Comparison of ENCODE assay signal across 26 mouse cellular contexts in genomic region chr17:15009088-15009487, GRCm38 (mm10). TPM values are rescaled to one million over a fixed set of nuclear protein-coding genes. Genes with fewer than 3 reads are reported as not detected.
A peak's percentile ranks its signal among the peaks of the same experiment; 100 is the strongest.
DNase-seq lines count a peak whose midpoint lies in the region; ATAC-seq and TF ChIP-seq lines count a peak whose summit lies in the region.
"Not testable (repeated sequence)": the region's sequence is repeated elsewhere in the genome, so short reads cannot be mapped to it uniquely, and the experiment has no call there.
"Had no signal": no experiment of that assay in that cellular context is flagged by ENCODE, and none has a peak within 500 bp of the region (broad histone marks: within the 10 kb centered on the region; RNA-seq: fewer than 3 reads in every experiment).

No protein-coding gene starts in this region.

- TF ChIP-seq CTCF in Patski (IDR thresholded peaks at IDR 0.05); intestine, postnatal 0 days (IDR thresholded peaks at IDR 0.05; ENCODE audit: low read depth): not testable (repeated sequence)

- CTCF ChIA-PET in Patski (lab: Charles Lee), result not testable (repeated sequence)

- WGBS in forebrain, embryonic 11.5 days, result no CpG with 5 or more reads among the region's 3 CpGs
- no CpG with 5 or more reads among the region's 3 CpGs for WGBS in intestine, postnatal 0 days
- WGBS in liver, embryonic 15.5 days (ENCODE audit: insufficient replicate concordance), result no CpG with 5 or more reads among the region's 3 CpGs

- not testable (repeated sequence) for H3K9me3 ChIP-seq in forebrain, embryonic 11.5 days (ENCODE audit: control insufficient read depth, low read length); intestine, postnatal 0 days (ENCODE audit: control insufficient read depth); liver, embryonic 15.5 days (replicated peaks)

- H3K27ac ChIP-seq in forebrain, embryonic 11.5 days (ENCODE audit: low read depth, low read length); intestine, postnatal 0 days (ENCODE audit: low read depth, low read length); liver, embryonic 15.5 days (replicated peaks): not testable (repeated sequence)

- POLR2A ChIA-PET in Patski (lab: Charles Lee), result not testable (repeated sequence)

- not testable (repeated sequence) for H3K9ac ChIP-seq in forebrain, embryonic 11.5 days (ENCODE audit: low read length); intestine, postnatal 0 days (ENCODE audit: low read depth, low read length); liver, embryonic 15.5 days

- ATAC-seq in Patski, result peak; percentile 73
- ATAC-seq in forebrain, embryonic 11.5 days (replicated peaks; ENCODE audit: low FRiP score), result 0 out of 2 replicates have a peak, but pooled peaks have one; percentile 7
- peak; percentile 72 to 73 for ATAC-seq in hematopoietic stem cell, adult 5-6 weeks (replicated peaks in 1 of 2; ENCODE audit: insufficient read depth in 1 of 2, low FRiP score in 2 of 2, low TSS enrichment in 1 of 2, low read depth in 1 of 2, poor library complexity in 2 of 2, severe bottlenecking in 2 of 2)
- ATAC-seq in intestine, postnatal 0 days, result peak; percentile 39
- ATAC-seq in liver, embryonic 15.5 days (ENCODE audit: insufficient read depth), result 0 out of 2 replicates have a peak, but pooled peaks have one; percentile 11
- ATAC-seq in megakaryocyte progenitor cell, adult 5-6 weeks (replicated peaks; ENCODE audit: poor library complexity), result peak; percentile 73
- ATAC-seq in neutrophil, adult 5-6 weeks (ENCODE audit: extremely low read depth, insufficient number of reproducible peaks, low FRiP score, poor library complexity, severe bottlenecking), result peak; percentile 76

- not testable (repeated sequence) for H3K4me2 ChIP-seq in forebrain, embryonic 11.5 days (ENCODE audit: low read depth, low read length, severe bottlenecking); intestine, postnatal 0 days (replicated peaks; ENCODE audit: low read depth); liver, embryonic 15.5 days

- in situ Hi-C loops in Patski (cut with MboI; ENCODE audit: low pct_unique_long_range_greater_than_20kb), result not testable (repeated sequence)

- not testable (repeated sequence) for H3K27me3 ChIP-seq in Patski; forebrain, embryonic 11.5 days (ENCODE audit: control insufficient read depth, insufficient read depth, low read length); intestine, postnatal 0 days (replicated peaks; ENCODE audit: control insufficient read depth, insufficient read depth, low read length); liver, embryonic 15.5 days

- H3K4me3 ChIP-seq in forebrain, embryonic 11.5 days (ENCODE audit: low read depth, low read length); intestine, postnatal 0 days (ENCODE audit: low read depth, low read length); liver, embryonic 15.5 days (replicated peaks): not testable (repeated sequence)

- H3K36me3 ChIP-seq in forebrain, embryonic 11.5 days (ENCODE audit: control insufficient read depth, insufficient read depth, low read length); intestine, postnatal 0 days (ENCODE audit: control insufficient read depth, insufficient read depth); liver, embryonic 15.5 days (replicated peaks): not testable (repeated sequence)

- H3K4me1 ChIP-seq in forebrain, embryonic 11.5 days (replicated peaks; ENCODE audit: control insufficient read depth, insufficient read depth, low read length); intestine, postnatal 0 days (replicated peaks; ENCODE audit: control insufficient read depth, insufficient read depth, low read length); liver, embryonic 15.5 days (replicated peaks): not testable (repeated sequence)

- not testable (repeated sequence) for DNase-seq in Patski (ENCODE audit: low read depth, low spot score); forebrain, embryonic 11.5 days (ENCODE audit: low spot score)

RNA-seq across cellular contexts. Expression of gene Gm3435, which starts 0.9 kb away (rescaled TPM):
- 4.1 TPM for polyA plus RNA-seq in Patski (2021)
- polyA plus RNA-seq in forebrain, embryonic 11.5 days (2014; fragmentation: Nextera tagmentation; extraction: Ambion mirVana), result 6.7 and 9.2 TPM in 2 replicates
- 3.0 TPM in 2 replicates for total RNA-seq in hematopoietic stem cell, adult 5-6 weeks (2017)
- polyA plus RNA-seq in intestine, postnatal 0 days (2015; fragmentation: Nextera tagmentation; extraction: Ambion mirVana), result 3.6 and 5.8 TPM in 2 replicates
- 2.5 and 3.4 TPM in 2 replicates for polyA plus RNA-seq in liver, embryonic 15.5 days (2015; fragmentation: Nextera tagmentation; extraction: Ambion mirVana)
- total RNA-seq in megakaryocyte progenitor cell, adult 5-6 weeks (2015), result 3.9 and 4.3 TPM in 2 replicates
- 2.0 and 2.9 TPM in 2 replicates for total RNA-seq in megakaryocyte progenitor cell, adult 5-6 weeks (2017)
- 4.3 and 9.1 TPM in 2 replicates for total RNA-seq in neutrophil, adult 5-6 weeks (2017)

RNA-seq across cellular contexts. Expression of gene Gm3417, which starts 30.5 kb away (rescaled TPM):
- not detected for polyA plus RNA-seq in Patski (2021)
- 1.9 and 2.2 TPM in 2 replicates for polyA plus RNA-seq in forebrain, embryonic 11.5 days (2014; fragmentation: Nextera tagmentation; extraction: Ambion mirVana)
- total RNA-seq in hematopoietic stem cell, adult 5-6 weeks (2017), result not detected in 2 replicates
- polyA plus RNA-seq in intestine, postnatal 0 days (2015; fragmentation: Nextera tagmentation; extraction: Ambion mirVana), result 0.65 and 3.1 TPM in 2 replicates
- polyA plus RNA-seq in liver, embryonic 15.5 days (2015; fragmentation: Nextera tagmentation; extraction: Ambion mirVana), result 0.53 and 0.91 TPM in 2 replicates
- total RNA-seq in megakaryocyte progenitor cell, adult 5-6 weeks (2015), result 0.24 and 0.52 TPM in 2 replicates
- 1.1 TPM in 1 of 2 replicates, not detected in the other for total RNA-seq in megakaryocyte progenitor cell, adult 5-6 weeks (2017)
- 1.6 TPM in 1 of 2 replicates, not detected in the other for total RNA-seq in neutrophil, adult 5-6 weeks (2017)
- total RNA-seq: adrenal gland, adult 8-10 months; adrenal gland, postnatal 4 days; gastrocnemius, adult 18-20 months; gastrocnemius, postnatal 25 days; heart, adult 18-20 months; heart, postnatal 14 days; layer of hippocampus, postnatal 10 days; left cerebral cortex, adult 18-20 months; left cerebral cortex, postnatal 14 days had no signal
- polyA plus RNA-seq: frontal cortex, adult 2 months; hindbrain, embryonic 16.5 days; lung, embryonic 15.5 days had no signal

RNA-seq across cellular contexts. Expression of gene 9030025P20Rik, which starts 30.8 kb away (rescaled TPM):
- 14.5 TPM for polyA plus RNA-seq in Patski (2021)
- polyA plus RNA-seq in forebrain, embryonic 11.5 days (2014; fragmentation: Nextera tagmentation; extraction: Ambion mirVana), result 11.5 and 13.1 TPM in 2 replicates
- 7.4 and 11.8 TPM in 2 replicates for total RNA-seq in hematopoietic stem cell, adult 5-6 weeks (2017)
- 6.8 and 7.3 TPM in 2 replicates for polyA plus RNA-seq in intestine, postnatal 0 days (2015; fragmentation: Nextera tagmentation; extraction: Ambion mirVana)
- polyA plus RNA-seq in liver, embryonic 15.5 days (2015; fragmentation: Nextera tagmentation; extraction: Ambion mirVana), result 3.7 and 5.1 TPM in 2 replicates
- 3.7 and 4.0 TPM in 2 replicates for total RNA-seq in megakaryocyte progenitor cell, adult 5-6 weeks (2015)
- total RNA-seq in megakaryocyte progenitor cell, adult 5-6 weeks (2017), result 4.7 and 7.6 TPM in 2 replicates
- 13.9 and 18.3 TPM in 2 replicates for total RNA-seq in neutrophil, adult 5-6 weeks (2017)

RNA-seq across cellular contexts. Expression of gene Ermard, which starts 31.9 kb away (rescaled TPM):
- 50.2 TPM for polyA plus RNA-seq in Patski (2021)
- polyA plus RNA-seq in forebrain, embryonic 11.5 days (2014; fragmentation: Nextera tagmentation; extraction: Ambion mirVana), result 98.2 and 107 TPM in 2 replicates
- total RNA-seq in hematopoietic stem cell, adult 5-6 weeks (2017), result 40.0 and 52.3 TPM in 2 replicates
- 27.4 and 30.9 TPM in 2 replicates for polyA plus RNA-seq in intestine, postnatal 0 days (2015; fragmentation: Nextera tagmentation; extraction: Ambion mirVana)
- 22.4 and 23.9 TPM in 2 replicates for polyA plus RNA-seq in liver, embryonic 15.5 days (2015; fragmentation: Nextera tagmentation; extraction: Ambion mirVana)
- 57.6 and 71.7 TPM in 2 replicates for total RNA-seq in megakaryocyte progenitor cell, adult 5-6 weeks (2015)
- 24.2 and 39.0 TPM in 2 replicates for total RNA-seq in megakaryocyte progenitor cell, adult 5-6 weeks (2017)
- 132 and 146 TPM in 2 replicates for total RNA-seq in neutrophil, adult 5-6 weeks (2017)

RNA-seq across cellular contexts. Expression of gene Tcte3, which starts 32.2 kb away (rescaled TPM):
- 0.19 TPM for polyA plus RNA-seq in Patski (2021)
- polyA plus RNA-seq in forebrain, embryonic 11.5 days (2014; fragmentation: Nextera tagmentation; extraction: Ambion mirVana), result not detected in 2 replicates
- total RNA-seq in hematopoietic stem cell, adult 5-6 weeks (2017), result not detected in 2 replicates
- 3.2 and 3.4 TPM in 2 replicates for polyA plus RNA-seq in intestine, postnatal 0 days (2015; fragmentation: Nextera tagmentation; extraction: Ambion mirVana)
- 2.3 and 2.8 TPM in 2 replicates for polyA plus RNA-seq in liver, embryonic 15.5 days (2015; fragmentation: Nextera tagmentation; extraction: Ambion mirVana)
- 1.0 and 1.9 TPM in 2 replicates for total RNA-seq in megakaryocyte progenitor cell, adult 5-6 weeks (2015)
- total RNA-seq in megakaryocyte progenitor cell, adult 5-6 weeks (2017), result 0.33 TPM in 1 of 2 replicates, not detected in the other
- not detected in 2 replicates for total RNA-seq in neutrophil, adult 5-6 weeks (2017)
- total RNA-seq: gastrocnemius, adult 18-20 months; gastrocnemius, postnatal 25 days had no signal
- polyA plus RNA-seq: cerebellum, adult 2 months; embryonic facial prominence, embryonic 10.5 days; embryonic facial prominence, embryonic 15.5 days; forebrain, embryonic 15.5 days; hindbrain, embryonic 11.5 days; kidney, embryonic 15.5 days; spleen, adult 2 months had no signal

Comparison
In these comparisons a context has a peak if more than half of its experiments do, and no peak if none do; other contexts are left out.
1. ATAC-seq: peak in every context shown above with its lines; median percentile 76 in neutrophil, adult 5-6 weeks; 73 in Patski; 73 in megakaryocyte progenitor cell, adult 5-6 weeks; 72 in hematopoietic stem cell, adult 5-6 weeks; 39 in intestine, postnatal 0 days; 11 in liver, embryonic 15.5 days; 7 in forebrain, embryonic 11.5 days.